Mouse (Mus musculus) heart, embryonic 12.5 days (tissue): ENCODE data around the gene Vmn1r43. TPM values are rescaled to one million over a fixed set of nuclear protein-coding genes. Genes with fewer than 3 reads are reported as not detected.
"Not testable (repeated sequence)": the region's sequence is repeated elsewhere in the genome, so short reads cannot be mapped to it uniquely, and the experiment has no call there.

Source experiments
- ATAC-seq: fragments of 200-750 bp; cut with Nextera tagmentation; 2 replicates; pipeline ENCODE4 v1.8.0; 2017; ENCODE audit warnings: moderate TSS enrichment, moderate library complexity; ENCODE audit not compliant: insufficient number of reproducible peaks, low FRiP score
- H3K27ac ChIP-seq: fragments of 300-500 bp; sonication (generic); 2 replicates; pipeline ENCODE4 v1.5.1; 2016; ENCODE audit warnings: mild to moderate bottlenecking, moderate library complexity; ENCODE audit not compliant: poor library complexity, severe bottlenecking
- H3K27me3 ChIP-seq: fragments of 300-500 bp; sonication (generic); replicated peaks from 2 replicates; pipeline ENCODE4 v1.6.1; 2016; ENCODE audit warnings: mild to moderate bottlenecking, moderate library complexity
- H3K36me3 ChIP-seq: fragments of 300-500 bp; sonication (generic); 2 replicates; pipeline ENCODE4 v1.6.1; 2016; ENCODE audit warnings: mild to moderate bottlenecking, moderate library complexity
- H3K4me1 ChIP-seq: fragments of 300-500 bp; sonication (generic); replicated peaks from 2 replicates; pipeline ENCODE4 v1.6.1; 2016; ENCODE audit warnings: mild to moderate bottlenecking
- H3K4me2 ChIP-seq: fragments of 300-500 bp; sonication (generic); 2 replicates; pipeline ENCODE4 v1.6.1; 2016; ENCODE audit warnings: mild to moderate bottlenecking, moderate library complexity
- H3K4me3 ChIP-seq: fragments of 300-500 bp; sonication (generic); 2 replicates; pipeline ENCODE4 v1.5.1; 2016; ENCODE audit warnings: mild to moderate bottlenecking
- H3K9ac ChIP-seq: fragments of 300-500 bp; sonication (generic); 2 replicates; pipeline ENCODE4 v1.6.1; 2016; ENCODE audit warnings: mild to moderate bottlenecking, moderate library complexity
- H3K9me3 ChIP-seq: fragments of 300-500 bp; sonication (generic); replicated peaks from 2 replicates; pipeline ENCODE4 v1.6.1; 2016; ENCODE audit warnings: mild to moderate bottlenecking, moderate library complexity
- WGBS: fragments of 180-500 bp; shearing (Covaris S2); methylation state at CpG from one replicate; pipeline ENCODE4 v1.1.7; 2016; 5-methylcytosine and 5-hydroxymethylcytosine counted together
- polyA plus RNA-seq: library from polyadenylated mRNA; unstranded; fragments of >200 nt; fragmentation: Nextera tagmentation; extraction: Ambion mirVana; gene quantifications from 2 replicates; pipeline ENCODE4 v1.2.1, GENCODE M21; 2016

Gene Vmn1r43
- polyA plus RNA-seq: not detected in 2 replicates

DNA sequence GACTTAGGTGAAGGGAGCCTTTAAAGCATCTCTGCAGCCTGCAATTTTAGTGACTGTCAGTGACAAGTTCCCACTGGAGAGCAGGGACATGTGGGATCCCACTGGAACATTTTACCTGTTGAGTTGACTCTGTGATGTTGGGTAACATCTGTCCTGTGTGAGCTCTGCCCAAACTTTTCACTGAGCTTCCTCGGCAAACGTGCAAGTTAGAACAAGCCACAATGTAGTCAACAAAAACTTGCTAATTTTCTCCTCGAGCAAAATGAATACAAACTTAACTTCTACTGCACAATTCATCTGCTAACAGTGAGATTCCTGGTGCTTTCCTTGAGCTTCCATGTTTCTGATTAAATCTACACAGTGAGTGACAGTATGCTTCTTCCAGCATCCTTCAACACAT, at the start of gene Vmn1r43, which contains the start of gene Vmn1r42:
Gene Vmn1r43 (minus strand): TSS at position 101 of the 400 bp plus-strand sequence.
Gene Vmn1r42 (minus strand): TSS at position 101 of the 400 bp plus-strand sequence.
- WGBS: 75% methylated on average over 3 of the region's 3 CpGs
- not testable (repeated sequence) for H3K9me3 ChIP-seq

DNA sequence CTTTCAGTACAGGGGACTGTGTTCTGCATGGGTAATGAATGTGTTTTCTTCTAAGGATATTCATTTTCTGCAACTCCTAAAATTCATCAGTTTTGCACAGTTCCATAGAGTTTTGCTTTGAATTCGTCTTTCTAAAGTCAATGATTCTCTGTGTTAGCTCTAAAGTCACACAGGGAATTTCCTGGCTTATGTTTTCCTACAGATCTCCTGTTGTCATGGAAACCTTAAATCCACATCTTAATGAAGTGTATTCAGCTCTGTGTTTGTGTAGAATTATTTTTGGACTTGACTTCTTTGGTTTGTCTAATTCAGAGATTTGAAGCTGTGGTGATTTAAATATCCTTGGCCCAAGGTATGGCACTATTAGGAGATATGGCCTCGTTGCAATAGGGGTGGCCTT, 7.6 kb upstream of the Vmn1r43 start:
- Histone ChIP-seq H3K4me1 (no peaks in the 10 kb centered on the region), H3K27me3 (no peaks in the 10 kb centered on the region), H3K27ac (no peak overlapping the region), H3K9me3 (no peaks in the 10 kb centered on the region), H3K9ac (no peak overlapping the region), H3K4me3 (no peak overlapping the region), H3K4me2 (no peak overlapping the region), H3K36me3 (no peaks in the 10 kb centered on the region)
- WGBS: 48% methylated on average over 2 of the region's 2 CpGs
- no peak for ATAC-seq

More for the DNA sequence above, at the start of gene Vmn1r43, which contains the start of gene Vmn1r42:
- not testable (repeated sequence) for H3K4me1 ChIP-seq, H3K27me3 ChIP-seq, ATAC-seq, H3K4me2 ChIP-seq, H3K27ac ChIP-seq, H3K9ac ChIP-seq, H3K4me3 ChIP-seq, H3K36me3 ChIP-seq

DNA sequence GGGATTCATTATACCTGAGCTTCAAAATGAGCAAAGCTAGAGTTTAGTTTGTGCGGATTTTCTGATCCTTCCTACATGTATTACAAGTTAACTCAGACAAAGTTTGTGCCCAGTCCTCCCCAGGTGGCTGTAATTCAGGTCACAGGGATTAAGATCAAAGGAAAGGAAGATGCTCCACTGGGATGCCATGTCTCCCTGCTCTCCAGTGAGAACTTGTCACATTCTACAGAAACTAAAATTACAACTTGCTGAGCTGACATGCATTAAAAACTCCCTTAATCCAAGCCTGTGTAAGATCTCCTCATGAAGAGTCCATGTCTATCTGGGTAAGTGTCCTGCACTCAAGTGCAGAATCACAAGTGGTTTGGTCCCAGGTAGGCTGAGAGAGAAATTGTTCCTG, 7.1 kb upstream of the Vmn1r43 start, which contains the start of gene Vmn1r44:
Gene Vmn1r44 (plus strand): TSS at position 301 of the 400 bp plus-strand sequence.
- ATAC-seq: no peak

DNA sequence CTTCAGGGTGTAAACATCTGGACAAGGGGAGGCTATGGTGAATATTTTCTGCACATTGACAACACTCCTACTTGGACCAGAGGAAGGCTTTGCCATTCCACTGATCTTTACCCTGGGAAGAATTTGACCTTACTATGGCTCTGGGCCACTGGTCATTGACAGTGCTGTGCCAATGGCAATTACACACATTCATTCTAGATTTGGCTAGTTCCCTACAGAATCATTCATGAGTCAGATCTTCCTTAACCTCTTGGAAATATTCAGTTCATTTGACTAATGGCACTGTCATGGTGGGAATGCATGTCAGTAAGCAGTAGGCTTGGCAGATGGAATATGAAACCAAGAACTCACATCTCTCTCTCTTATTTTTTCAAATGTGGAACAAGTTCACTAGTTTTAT, 4.7 kb upstream of the Vmn1r43 start:
- Histone ChIP-seq H3K4me1 (no peaks in the 10 kb centered on the region), H3K4me2 (no peak overlapping the region), H3K4me3 (no peak overlapping the region), H3K27ac (no peak overlapping the region), H3K27me3 (no peaks in the 10 kb centered on the region), H3K36me3 (no peaks in the 10 kb centered on the region), H3K9ac (no peak overlapping the region), H3K9me3 (no peaks in the 10 kb centered on the region)
- no peak for ATAC-seq

More for the DNA sequence above, 7.1 kb upstream of the Vmn1r43 start, which contains the start of gene Vmn1r44:
- no peaks in the 10 kb centered on the region for H3K36me3 ChIP-seq
- H3K9ac ChIP-seq: no peak within 1 kb of the TSS
- no peaks in the 10 kb centered on the region for H3K27me3 ChIP-seq
- no peaks in the 10 kb centered on the region for H3K4me1 ChIP-seq
- no peaks in the 10 kb centered on the region for H3K9me3 ChIP-seq
- H3K4me2 ChIP-seq: no peak within 1 kb of the TSS
- WGBS: 66% methylated on average over 1 of the region's 1 CpGs
- no peak within 1 kb of the TSS for H3K27ac ChIP-seq
- no peak within 1 kb of the TSS for H3K4me3 ChIP-seq

GRCm38 (mm10) chr6:89876963-89877362, 750 bp upstream of the Vmn1r43 start:
- Histone ChIP-seq H3K27ac (no peak overlapping the region), H3K4me1 (no peaks in the 10 kb centered on the region), H3K9ac (no peak overlapping the region), H3K27me3 (no peaks in the 10 kb centered on the region), H3K4me2 (no peak overlapping the region), H3K4me3 (no peak overlapping the region), H3K9me3 (no peaks in the 10 kb centered on the region; the same call in 1 of the 2 replicates), H3K36me3 (no peaks in the 10 kb centered on the region)
- 67% methylated on average over 2 of the region's 2 CpGs for WGBS
- no peak for ATAC-seq

- peaks cover 25% of the 10 kb centered on the region for H3K9me3 ChIP-seq
- whole genome bisulfite sequencing: 89% methylated on average over 2 of the region's 2 CpGs
- H3K9ac ChIP-seq: no peak overlapping the region
- H3K4me2 ChIP-seq: no peak overlapping the region
- ATAC-seq: no peak
- no peak overlapping the region for H3K27ac ChIP-seq
- H3K36me3 ChIP-seq: no peaks in the 10 kb centered on the region
- no peak overlapping the region for H3K4me3 ChIP-seq
- no peaks in the 10 kb centered on the region for H3K4me1 ChIP-seq
- no peaks in the 10 kb centered on the region for H3K27me3 ChIP-seq
Observed at GRCm38 (mm10) chr6:89867976-89868375, 8.2 kb downstream of the Vmn1r43 start.

- Histone ChIP-seq H3K4me1 (no peaks in the 10 kb centered on the region), H3K9me3 (peaks cover 25% of the 10 kb centered on the region), H3K36me3 (no peaks in the 10 kb centered on the region), H3K27me3 (no peaks in the 10 kb centered on the region), H3K4me3 (no peak overlapping the region), H3K27ac (no peak overlapping the region), H3K9ac (no peak overlapping the region), H3K4me2 (no peak overlapping the region)
- WGBS: 87% methylated on average over 2 of the region's 2 CpGs
- no peak for ATAC-seq
Observed at GRCm38 (mm10) chr6:89867276-89867675, 8.9 kb downstream of the Vmn1r43 start.

- Histone ChIP-seq H3K36me3 (no peaks in the 10 kb centered on the region), H3K27ac (no peak overlapping the region), H3K4me1 (no peaks in the 10 kb centered on the region), H3K9ac (no peak overlapping the region), H3K9me3 (peaks cover 36% of the 10 kb centered on the region), H3K4me3 (no peak overlapping the region), H3K27me3 (no peaks in the 10 kb centered on the region), H3K4me2 (no peak overlapping the region)
- 57% methylated on average over 4 of the region's 4 CpGs for WGBS
- ATAC-seq: no peak
Observed at GRCm38 (mm10) chr6:89863792-89864191, 12.4 kb downstream of the Vmn1r43 start.

- no peaks in the 10 kb centered on the region for H3K36me3 ChIP-seq
- ATAC-seq: no peak
- H3K4me1 ChIP-seq: no peaks in the 10 kb centered on the region
- H3K27ac ChIP-seq: no peak overlapping the region
- no peaks in the 10 kb centered on the region for H3K27me3 ChIP-seq
- H3K9ac ChIP-seq: no peak overlapping the region
- peaks cover 23% of the 10 kb centered on the region for H3K9me3 ChIP-seq
- no peak overlapping the region for H3K4me3 ChIP-seq
- H3K4me2 ChIP-seq: no peak overlapping the region
- 74% methylated on average over 2 of the region's 2 CpGs for WGBS
Observed at GRCm38 (mm10) chr6:89859839-89860238, 16.4 kb downstream of the Vmn1r43 start.

GRCm38 (mm10) chr6:89857552-89857951, 18.7 kb downstream of the Vmn1r43 start:
- no peak for ATAC-seq
- no peaks in the 10 kb centered on the region for H3K36me3 ChIP-seq
- H3K9ac ChIP-seq: no peak overlapping the region
- peaks cover 21% of the 10 kb centered on the region for H3K9me3 ChIP-seq
- no peak overlapping the region for H3K27ac ChIP-seq
- no peak overlapping the region for H3K4me2 ChIP-seq
- WGBS: 73% methylated on average over 3 of the region's 3 CpGs
- no peaks in the 10 kb centered on the region for H3K4me1 ChIP-seq
- no peaks in the 10 kb centered on the region for H3K27me3 ChIP-seq
- H3K4me3 ChIP-seq: no peak overlapping the region
